Mouse (Mus musculus): Measurements from ENCODE around the gene Adarb1. TPM values are rescaled to one million over a fixed set of nuclear protein-coding genes. Genes with fewer than 3 reads are reported as not detected.
A peak's percentile ranks its signal among the peaks of the same experiment; 100 is the strongest.

Adarb1 gene
- total RNA-seq, 2 experiments from 2014 or later = 7.1 to 9.3 TPM

DNA sequence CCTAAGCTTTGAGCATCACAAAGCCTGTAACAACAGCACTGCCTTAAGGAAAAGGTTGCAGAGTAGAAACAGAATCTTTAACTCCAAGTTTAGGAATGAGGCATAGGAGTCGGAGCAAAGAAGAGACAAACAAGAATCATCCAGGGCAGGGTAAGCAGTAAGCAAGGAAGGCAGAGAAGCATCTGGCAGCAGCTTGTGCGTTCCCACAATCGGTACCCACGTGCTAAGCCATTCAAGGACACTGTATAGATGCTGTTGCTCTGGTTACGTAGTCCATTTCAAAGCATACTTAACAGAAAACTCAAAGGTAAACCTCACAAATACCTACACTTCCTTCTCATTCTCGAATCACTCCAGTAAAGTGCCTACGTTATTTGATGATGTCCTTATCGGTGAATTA, 35.0 kb downstream of the Adarb1 start:
- DNase-seq = no peak

- no peak for DNase-seq
Measured at GRCm38 (mm10) chr10:77381191-77381590, 36.9 kb downstream of the Adarb1 start.

GRCm38 (mm10) chr10:77380716-77381115, 37.4 kb downstream of the Adarb1 start:
- DNase-seq = no peak

DNA sequence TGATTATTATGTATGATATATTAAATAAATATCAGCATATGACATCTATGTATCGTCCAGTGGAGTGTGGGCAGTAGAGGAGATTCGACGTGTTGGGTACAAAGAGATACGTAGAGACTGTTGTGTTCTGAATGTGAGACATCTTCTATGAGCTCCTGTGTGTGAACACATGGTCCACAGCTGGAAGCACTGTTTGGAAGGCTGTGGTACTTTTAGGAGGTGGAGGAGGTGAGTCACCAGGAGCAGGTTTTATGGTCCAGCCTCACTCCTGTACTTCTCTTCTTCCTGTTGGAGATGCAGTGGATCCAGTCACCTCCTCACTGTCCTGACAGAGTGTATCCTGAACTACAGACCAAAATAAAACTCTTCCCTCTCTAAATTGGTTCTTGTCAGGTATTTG, 38.9 kb downstream of the Adarb1 start:
- no peak for DNase-seq

DNA sequence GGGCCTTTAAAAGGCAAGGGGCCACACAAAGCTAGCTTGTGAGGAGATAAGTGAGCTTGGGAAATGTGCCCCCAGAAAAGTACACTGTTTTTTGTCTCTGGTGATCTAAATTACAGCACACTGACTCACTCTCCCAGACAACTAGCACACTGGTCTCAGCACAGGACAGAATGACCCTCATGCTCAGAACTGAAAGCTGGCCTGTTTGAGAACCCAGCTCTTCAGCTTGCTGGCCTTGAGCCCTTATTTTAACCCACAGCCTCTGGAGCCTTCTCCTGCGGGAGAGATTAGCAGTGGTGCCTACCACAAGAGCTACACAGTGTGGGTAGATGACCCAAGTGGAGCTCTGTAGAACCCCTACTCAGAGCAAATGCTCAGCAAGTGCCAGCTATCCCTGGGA, 42.0 kb downstream of the Adarb1 start:
- DNase-seq = no peak

DNA sequence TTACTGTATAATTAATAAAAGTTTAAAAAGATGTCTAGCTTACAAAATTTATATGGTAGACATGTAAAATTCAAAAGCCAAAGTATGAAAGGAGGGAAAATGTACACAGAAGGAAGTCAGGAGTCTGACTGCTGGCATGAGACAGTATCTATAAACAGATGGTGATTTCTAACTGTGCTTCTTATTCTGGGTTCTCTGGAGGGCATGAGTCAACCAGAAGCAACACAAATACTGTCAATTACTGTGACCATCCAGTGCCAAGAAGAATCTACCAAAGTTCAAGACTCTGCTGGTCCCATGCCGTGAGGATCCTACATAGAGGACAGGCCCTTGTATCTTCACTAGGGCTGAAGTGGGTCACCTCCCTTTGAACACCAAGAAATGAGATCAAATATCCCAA, 43.1 kb downstream of the Adarb1 start:
- DNase-seq = no peak

- no peak for DNase-seq
Measured at GRCm38 (mm10) chr10:77374407-77374806, 43.7 kb downstream of the Adarb1 start.

GRCm38 (mm10) chr10:77370129-77370528, 47.9 kb downstream of the Adarb1 start:
- DNase-seq = no peak

DNA sequence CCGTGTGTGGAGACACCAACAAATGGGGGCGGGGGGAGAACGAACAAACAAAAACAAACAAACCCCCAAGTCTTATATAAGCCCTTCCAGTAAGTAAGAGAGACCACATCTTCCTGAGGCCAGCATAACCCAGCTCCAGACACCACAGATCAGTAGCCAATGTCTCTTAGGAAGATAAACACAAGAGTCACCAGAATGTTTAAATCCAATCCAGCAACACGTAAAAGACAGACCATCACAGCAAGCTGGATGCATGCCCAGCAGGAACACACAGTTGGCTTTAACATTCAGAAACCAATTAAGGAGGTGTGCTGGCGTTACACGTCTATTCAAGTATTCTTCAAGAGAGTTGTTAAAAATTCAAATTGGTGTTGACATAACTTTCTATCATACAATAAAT, 50.1 kb downstream of the Adarb1 start:
- no peak for DNase-seq

- no peak for DNase-seq
Measured at GRCm38 (mm10) chr10:77366959-77367358, 51.1 kb downstream of the Adarb1 start.

DNA sequence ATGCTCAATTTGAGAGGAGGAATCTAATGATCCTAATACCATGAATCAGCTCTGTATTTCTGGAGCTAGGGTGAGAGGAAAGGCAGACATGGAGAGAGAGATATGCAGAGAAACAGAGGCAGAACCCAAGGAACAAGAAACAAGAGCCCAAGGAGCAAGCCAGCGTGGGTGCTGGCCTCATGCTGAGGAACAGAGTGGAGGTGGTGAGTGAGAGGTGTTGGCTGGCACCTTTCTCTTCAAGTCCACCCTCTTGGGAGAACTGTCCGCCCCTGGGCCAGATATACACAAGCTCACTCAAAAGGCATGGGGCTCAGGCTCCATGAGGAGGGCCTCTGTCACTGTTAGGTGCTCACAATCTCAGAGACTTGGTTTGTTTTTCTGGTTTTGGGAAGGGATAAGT, 52.9 kb downstream of the Adarb1 start:
- no peak for DNase-seq

DNA sequence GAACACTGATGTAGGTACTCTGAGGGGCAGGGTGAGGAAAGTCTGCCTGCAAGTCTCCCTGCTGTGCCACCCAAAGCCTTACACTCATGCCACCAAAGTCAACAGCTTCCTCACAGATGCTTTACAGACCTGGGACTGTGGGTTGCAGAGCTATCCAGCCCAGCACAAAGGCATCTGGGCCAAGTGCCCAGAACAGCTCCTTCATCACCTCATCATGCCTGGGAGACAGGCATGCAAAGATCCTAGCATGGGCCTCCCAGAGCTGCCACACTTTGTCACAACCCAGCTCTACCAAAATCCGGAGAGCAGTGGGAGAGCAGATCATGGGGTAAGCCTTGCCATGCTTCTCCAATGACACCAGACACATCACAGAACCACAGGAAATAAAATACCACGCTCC, 57.6 kb downstream of the Adarb1 start:
- DNase-seq = no peak

DNA sequence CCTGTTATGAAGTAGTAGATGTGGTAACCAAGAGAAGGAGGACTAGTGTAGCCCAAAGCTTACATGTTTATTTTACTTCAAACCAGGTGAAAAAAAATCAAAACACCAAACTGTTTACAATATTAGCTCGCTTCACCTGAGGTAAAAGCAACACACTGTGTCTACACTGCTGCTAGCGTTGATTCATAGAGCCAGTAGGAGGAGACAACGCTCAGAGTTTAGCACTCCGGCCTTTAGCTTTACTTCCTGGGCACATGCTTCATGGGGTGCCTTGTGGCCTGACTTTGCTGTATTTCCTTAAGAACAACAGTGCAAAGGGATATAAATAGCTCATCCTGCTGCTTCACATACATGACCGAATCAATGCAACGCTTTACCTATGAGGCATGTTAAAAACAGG, 60.1 kb downstream of the Adarb1 start:
- no peak for DNase-seq

- DNase-seq = peak; percentile 71
Measured at GRCm38 (mm10) chr10:77353031-77353745, 64.9 kb downstream of the Adarb1 start.

DNA sequence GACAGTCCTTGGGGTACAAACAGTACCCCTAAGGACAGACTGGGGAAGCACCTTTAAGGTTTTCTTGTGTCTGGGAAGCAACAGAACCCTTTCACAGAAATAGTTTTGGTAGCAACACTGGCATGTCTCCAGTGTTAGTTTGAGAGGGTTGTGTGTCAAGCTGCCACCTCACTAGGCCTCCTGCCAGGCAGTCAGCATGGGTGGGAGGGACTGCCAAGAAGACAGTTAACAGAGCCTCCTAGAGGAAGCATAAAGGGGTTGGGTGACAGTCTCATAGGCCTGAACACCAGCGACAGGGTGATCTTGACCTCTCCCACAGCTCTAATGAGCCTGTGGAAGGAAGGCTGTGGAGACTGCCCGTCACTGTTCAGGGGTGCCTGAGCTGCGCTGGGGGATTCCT, 75.2 kb downstream of the Adarb1 start:
- peak; percentile 51 for DNase-seq

GRCm38 (mm10) chr10:77341711-77342110, 76.4 kb downstream of the Adarb1 start:
- DNase-seq = no peak

DNA sequence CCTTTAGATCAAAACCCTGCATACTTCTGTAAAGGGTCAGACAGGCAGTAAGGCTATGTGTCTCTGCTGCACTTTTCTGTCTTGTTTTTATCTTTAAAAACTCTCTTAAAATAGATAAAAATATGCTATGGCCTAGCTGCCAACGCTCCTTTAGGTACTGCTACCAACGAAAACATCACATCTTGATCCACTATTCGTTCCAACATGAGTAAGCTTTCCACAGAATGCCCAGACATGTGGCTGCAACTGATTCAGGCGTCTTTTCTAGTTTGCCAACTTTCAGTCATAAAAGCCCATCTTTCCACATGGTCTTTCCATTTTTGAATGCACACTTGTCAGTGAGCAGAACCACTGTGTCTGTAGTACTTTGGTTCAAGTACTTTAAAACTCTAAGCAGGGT, 77.0 kb downstream of the Adarb1 start:
- no peak for DNase-seq

GRCm38 (mm10) chr10:77339871-77340341, 78.2 kb downstream of the Adarb1 start:
- DNase-seq = no peak

DNA sequence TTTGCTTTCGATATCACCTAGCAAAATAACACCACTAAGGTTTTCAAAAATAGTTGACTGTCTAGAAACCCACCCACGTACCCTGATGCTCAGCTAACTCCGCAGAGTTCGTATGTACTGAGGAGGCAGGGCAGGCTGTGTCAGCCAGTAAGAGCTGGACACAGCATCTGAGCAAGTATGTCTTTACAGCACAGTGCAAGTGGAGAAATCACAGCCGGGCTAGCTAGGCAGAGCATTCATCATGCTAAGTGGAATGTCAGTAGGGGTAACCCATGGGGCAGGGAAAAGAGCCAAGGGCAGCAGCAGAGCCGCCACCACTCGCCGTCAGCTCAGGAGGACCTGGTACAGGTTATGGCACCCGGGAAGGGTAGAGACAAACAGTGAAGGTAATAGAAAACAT, 84.6 kb downstream of the Adarb1 start:
- no peak for DNase-seq

- DNase-seq = no peak
Measured at GRCm38 (mm10) chr10:77329446-77330094, 88.5 kb downstream of the Adarb1 start.

- DNase-seq = no peak
Measured at GRCm38 (mm10) chr10:77324716-77325115, 93.4 kb downstream of the Adarb1 start.

GRCm38 (mm10) chr10:77321611-77322010, 96.5 kb downstream of the Adarb1 start:
- DNase-seq = no peak

- DNase-seq = no peak
Measured at GRCm38 (mm10) chr10:77321001-77321400, 97.1 kb downstream of the Adarb1 start.

- no peak for DNase-seq
Measured at GRCm38 (mm10) chr10:77315682-77316081, 102.4 kb downstream of the Adarb1 start.
